Mouse (Mus musculus) midbrain, embryonic 11.5 days (tissue): ENCODE data around the gene Slc4a4. TPM values are rescaled to one million over a fixed set of nuclear protein-coding genes. Genes with fewer than 3 reads are reported as not detected.

Source experiments
- ATAC-seq: fragments of 200-750 bp; cut with Nextera tagmentation; 2 replicates; pipeline ENCODE4 v1.8.0; 2017; ENCODE audit warnings: moderate TSS enrichment, moderate library complexity; ENCODE audit not compliant: low FRiP score
- DNase-seq: peaks from one replicate; pipeline ENCODE4 v3.0.0; 2015; ENCODE audit warnings: low spot score; ENCODE audit errors: missing footprints
- H3K27ac ChIP-seq: fragments of 300-500 bp; sonication (generic); 2 replicates; pipeline ENCODE4 v1.5.1; 2014; ENCODE audit warnings: low read depth, low read length
- H3K27me3 ChIP-seq: fragments of 300-500 bp; sonication (generic); 2 replicates; pipeline ENCODE4 v1.6.1; 2014; ENCODE audit warnings: mild to moderate bottlenecking, low read length, moderate library complexity, mixed read lengths; ENCODE audit not compliant: control insufficient read depth, insufficient read depth
- H3K36me3 ChIP-seq: fragments of 300-500 bp; sonication (generic); 2 replicates; pipeline ENCODE4 v1.6.1; 2014; ENCODE audit warnings: mild to moderate bottlenecking, low read length, moderate library complexity, mixed read lengths; ENCODE audit not compliant: control insufficient read depth, insufficient read depth
- H3K4me1 ChIP-seq: fragments of 300-500 bp; sonication (generic); 2 replicates; pipeline ENCODE4 v1.6.1; 2014; ENCODE audit warnings: low read length; ENCODE audit not compliant: control insufficient read depth, insufficient read depth
- H3K4me2 ChIP-seq: fragments of 300-500 bp; sonication (generic); 2 replicates; pipeline ENCODE4 v1.6.1; 2014; ENCODE audit warnings: mild to moderate bottlenecking, moderate library complexity
- H3K4me3 ChIP-seq: fragments of 300-500 bp; sonication (generic); 2 replicates; pipeline ENCODE4 v1.5.1; 2014; ENCODE audit warnings: low read depth, low read length
- H3K9ac ChIP-seq: fragments of 300-500 bp; sonication (generic); 2 replicates; pipeline ENCODE4 v1.6.1; 2014; ENCODE audit warnings: low read length
- H3K9me3 ChIP-seq: fragments of 300-500 bp; sonication (generic); 2 replicates; pipeline ENCODE4 v1.6.1; 2016; ENCODE audit warnings: low read length; ENCODE audit not compliant: control insufficient read depth
- WGBS: fragments of 180-500 bp; shearing (Covaris S2); extraction: QIAGEN DNeasy Blood & Tissue Kit; methylation state at CpG from one replicate; pipeline ENCODE4 v1.1.7; 2014; 5-methylcytosine and 5-hydroxymethylcytosine counted together
- polyA plus RNA-seq: library from polyadenylated mRNA; unstranded; fragments of >200 nt; fragmentation: Nextera tagmentation; extraction: Ambion mirVana; gene quantifications from 2 replicates; pipeline ENCODE4 v1.2.1, GENCODE M21; 2014

The Slc4a4 gene
- polyA plus RNA-seq, 1 experiment from 2014 or later: 1.6 TPM

DNA sequence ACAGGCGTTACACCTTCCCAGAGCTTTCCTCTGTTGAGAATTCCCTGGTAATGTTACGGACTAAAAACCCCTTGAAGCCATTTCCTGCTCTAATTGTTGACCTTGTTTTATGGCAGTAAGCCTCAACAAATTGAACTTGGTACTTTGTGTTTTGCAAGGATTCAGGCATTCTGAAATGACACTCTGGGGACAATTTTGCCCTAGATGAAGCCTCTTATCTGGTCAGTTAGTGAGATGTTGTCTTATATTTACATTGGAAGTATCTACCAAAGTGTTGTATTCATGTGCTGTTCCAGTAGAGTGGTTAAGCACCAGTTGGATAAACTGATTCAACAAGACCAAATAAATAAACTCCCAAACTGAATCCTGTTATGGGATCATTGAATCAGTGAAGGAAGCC is 53.2 kb downstream of the Slc4a4 start:
- Histone ChIP-seq H3K9ac (no peak overlapping the region), H3K36me3 (no peaks in the 10 kb centered on the region), H3K27ac (no peak overlapping the region), H3K4me1 (no peaks in the 10 kb centered on the region), H3K4me3 (no peak overlapping the region), H3K4me2 (no peak overlapping the region), H3K9me3 (no peaks in the 10 kb centered on the region), H3K27me3 (no peaks in the 10 kb centered on the region)
- no peak for ATAC-seq
- 78% methylated on average over 2 of the region's 2 CpGs for WGBS
- no peak for DNase-seq

DNA sequence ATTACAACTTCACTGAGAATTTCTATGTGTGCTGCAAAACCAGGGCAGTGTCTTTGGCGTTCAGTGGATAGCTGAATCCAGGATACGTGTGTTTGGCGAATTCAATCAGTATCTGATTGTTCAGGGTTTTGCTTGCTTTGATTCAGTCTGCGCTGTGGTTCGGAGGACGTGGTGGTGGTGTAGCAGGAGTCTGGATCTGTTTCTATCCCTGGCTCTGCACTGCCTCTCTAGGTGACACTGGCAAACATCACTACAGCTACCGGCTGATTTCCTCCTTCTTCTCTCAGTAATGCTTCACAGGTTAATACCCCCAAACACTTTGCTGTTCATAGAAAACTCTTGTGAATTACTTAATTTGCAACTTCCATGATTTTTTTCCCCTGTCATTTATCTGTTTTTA is 55.3 kb downstream of the Slc4a4 start:
- ATAC-seq (no peak), DNase-seq (no peak)
- Histone ChIP-seq H3K27me3 (no peaks in the 10 kb centered on the region), H3K27ac (no peak overlapping the region), H3K9ac (no peak overlapping the region), H3K36me3 (no peaks in the 10 kb centered on the region), H3K4me2 (no peak overlapping the region), H3K4me3 (no peak overlapping the region), H3K4me1 (no peaks in the 10 kb centered on the region), H3K9me3 (no peaks in the 10 kb centered on the region)
- WGBS: 90% methylated on average over 7 of the region's 7 CpGs

DNA sequence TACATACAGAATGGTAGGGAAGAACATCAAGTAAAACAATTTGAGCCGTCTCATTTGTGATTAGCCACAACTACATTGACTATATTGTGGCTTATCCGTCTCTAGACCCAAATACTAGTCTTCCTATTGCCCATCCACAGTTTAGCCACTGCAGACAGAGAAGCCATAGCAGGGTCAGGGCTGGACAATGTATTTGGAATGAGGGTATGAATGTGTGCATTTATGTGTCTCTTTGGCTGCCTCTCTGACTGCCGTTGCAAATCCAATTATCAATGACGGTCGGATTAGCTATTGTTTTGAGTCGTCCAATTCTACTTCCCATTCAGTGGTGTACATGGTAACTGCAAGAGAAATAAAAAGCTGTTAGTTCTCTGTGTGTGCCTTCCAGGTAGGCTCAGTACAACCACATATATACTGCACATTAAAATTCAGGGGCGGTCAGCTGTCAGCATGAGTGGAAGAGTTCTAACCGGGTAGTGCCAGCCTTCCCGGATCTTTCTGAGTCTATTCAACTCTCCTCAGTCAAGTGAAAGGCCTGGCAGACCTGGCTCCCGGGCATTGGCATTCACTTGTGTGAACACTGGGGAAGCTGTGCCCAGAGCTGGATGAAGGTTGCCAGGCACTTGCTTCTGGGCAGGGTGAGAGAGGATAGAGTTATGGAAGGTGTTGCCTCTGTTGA is 59.2 kb downstream of the Slc4a4 start:
- no peak for DNase-seq
- 40% methylated on average over 10 of the region's 10 CpGs for WGBS

GRCm38 (mm10) chr5:88950337-88950736 is 63.7 kb downstream of the Slc4a4 start:
- Histone ChIP-seq H3K27me3 (no peaks in the 10 kb centered on the region), H3K9me3 (no peaks in the 10 kb centered on the region), H3K4me2 (no peak overlapping the region), H3K4me1 (no peaks in the 10 kb centered on the region), H3K4me3 (no peak overlapping the region), H3K36me3 (no peaks in the 10 kb centered on the region), H3K27ac (no peak overlapping the region), H3K9ac (no peak overlapping the region)
- 88% methylated on average over 7 of the region's 7 CpGs for WGBS
- ATAC-seq (no peak), DNase-seq (peak; percentile 66)

More for the DNA sequence above, 59.2 kb downstream of the Slc4a4 start:
- no peaks in the 10 kb centered on the region for H3K27me3 ChIP-seq
- H3K27ac ChIP-seq: no peak overlapping the region
- no peaks in the 10 kb centered on the region for H3K36me3 ChIP-seq
- H3K4me2 ChIP-seq: no peak overlapping the region
- no peaks in the 10 kb centered on the region for H3K9me3 ChIP-seq
- no peaks in the 10 kb centered on the region for H3K4me1 ChIP-seq
- ATAC-seq: peak; percentile 73
- no peak overlapping the region for H3K9ac ChIP-seq
- no peak overlapping the region for H3K4me3 ChIP-seq

- Histone ChIP-seq H3K27me3 (no peaks in the 10 kb centered on the region), H3K4me2 (no peak overlapping the region), H3K36me3 (no peaks in the 10 kb centered on the region), H3K9ac (no peak overlapping the region), H3K4me3 (no peak overlapping the region), H3K9me3 (no peaks in the 10 kb centered on the region), H3K4me1 (no peaks in the 10 kb centered on the region), H3K27ac (no peak overlapping the region)
- DNase-seq (peak; percentile 56), ATAC-seq (no peak)
- 91% methylated on average over 17 of the region's 17 CpGs for WGBS
Observed at GRCm38 (mm10) chr5:88952757-88953577, 66.3 kb downstream of the Slc4a4 start.

DNA sequence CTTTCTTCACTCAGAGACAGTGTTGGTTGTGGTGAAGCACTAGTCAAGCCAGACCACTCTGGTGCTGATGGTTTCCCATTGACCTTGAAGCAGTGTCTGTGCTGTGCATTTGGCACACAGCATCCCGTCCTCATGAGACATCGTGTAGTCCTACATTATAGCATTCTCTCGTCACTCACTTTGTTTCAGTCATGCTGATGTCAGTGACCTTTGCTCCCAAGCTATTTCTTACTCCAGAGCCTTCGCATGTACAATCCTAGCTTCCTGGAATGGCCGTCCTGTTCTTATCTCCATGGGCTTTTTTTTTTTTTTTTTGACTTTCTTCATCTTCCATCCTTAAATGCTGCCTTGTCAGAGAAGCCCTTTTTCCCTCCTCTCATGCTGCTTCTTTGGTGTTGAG is 71.1 kb downstream of the Slc4a4 start:
- no peak overlapping the region for H3K9ac ChIP-seq
- H3K36me3 ChIP-seq: no peaks in the 10 kb centered on the region
- no peaks in the 10 kb centered on the region for H3K4me1 ChIP-seq
- peak; percentile 28 for DNase-seq
- no peak overlapping the region for H3K4me3 ChIP-seq
- 88% methylated on average over 5 of the region's 5 CpGs for WGBS
- no peak overlapping the region for H3K27ac ChIP-seq
- H3K27me3 ChIP-seq: no peaks in the 10 kb centered on the region
- ATAC-seq: no peak
- no peaks in the 10 kb centered on the region for H3K9me3 ChIP-seq
- H3K4me2 ChIP-seq: no peak overlapping the region

DNA sequence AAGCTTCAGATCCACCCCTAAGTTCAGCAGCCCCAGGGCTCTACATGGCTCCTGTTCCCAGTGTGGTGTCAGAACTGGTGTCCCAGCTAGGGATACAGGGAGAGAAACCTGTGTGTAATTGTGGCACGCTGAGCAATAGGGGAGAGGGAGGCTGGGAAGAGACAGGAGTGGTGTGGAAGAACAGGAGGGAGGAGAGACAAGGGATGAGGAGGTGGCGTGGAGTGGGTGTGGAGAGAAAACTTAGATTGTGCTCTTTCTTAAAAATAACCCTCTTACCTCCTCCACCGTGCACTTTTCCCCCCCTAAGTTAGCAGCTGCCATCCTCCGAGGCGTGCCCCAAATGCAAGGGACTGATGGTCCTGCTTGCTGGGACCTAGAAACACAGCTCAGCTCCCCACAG is 72.3 kb downstream of the Slc4a4 start:
- Histone ChIP-seq H3K27ac (no peak overlapping the region), H3K4me2 (no peak overlapping the region), H3K4me3 (no peak overlapping the region), H3K9ac (no peak overlapping the region), H3K27me3 (no peaks in the 10 kb centered on the region), H3K4me1 (no peaks in the 10 kb centered on the region), H3K36me3 (no peaks in the 10 kb centered on the region), H3K9me3 (no peaks in the 10 kb centered on the region)
- 91% methylated on average over 5 of the region's 5 CpGs for WGBS
- no peak for DNase-seq
- no peak for ATAC-seq

DNA sequence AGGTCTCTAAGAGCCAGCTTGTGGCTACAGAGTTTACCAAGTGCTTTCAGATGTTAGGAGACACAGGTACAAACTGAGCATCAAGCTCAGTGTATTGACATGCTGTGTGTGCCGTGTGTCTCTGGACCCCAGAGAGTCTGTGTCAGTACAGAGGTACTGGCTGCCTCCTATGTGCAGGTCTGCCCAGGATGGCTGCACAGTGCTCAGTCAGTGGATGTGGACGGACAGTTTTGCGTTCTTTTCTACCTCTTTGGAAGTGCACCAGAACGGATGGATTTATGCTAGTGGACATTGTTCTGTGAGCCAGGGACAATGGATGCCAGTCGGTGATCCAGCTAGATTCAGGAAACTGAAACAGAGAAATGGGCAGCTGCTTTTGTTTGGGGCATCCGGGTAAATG is 72.8 kb downstream of the Slc4a4 start:
- Histone ChIP-seq H3K27ac (no peak overlapping the region), H3K36me3 (no peaks in the 10 kb centered on the region), H3K27me3 (no peaks in the 10 kb centered on the region), H3K9ac (no peak overlapping the region), H3K4me3 (no peak overlapping the region), H3K9me3 (no peaks in the 10 kb centered on the region), H3K4me1 (no peaks in the 10 kb centered on the region), H3K4me2 (no peak overlapping the region)
- DNase-seq: peak; percentile 73
- ATAC-seq: no peak
- WGBS: 69% methylated on average over 6 of the region's 6 CpGs

GRCm38 (mm10) chr5:88960342-88961105 is 73.9 kb downstream of the Slc4a4 start:
- H3K4me1 ChIP-seq: no peaks in the 10 kb centered on the region
- H3K4me3 ChIP-seq: no peak overlapping the region
- DNase-seq (no peak), ATAC-seq (no peak)
- no peaks in the 10 kb centered on the region for H3K36me3 ChIP-seq
- no peak overlapping the region for H3K9ac ChIP-seq
- no peaks in the 10 kb centered on the region for H3K9me3 ChIP-seq
- H3K27me3 ChIP-seq: no peaks in the 10 kb centered on the region
- H3K4me2 ChIP-seq: no peak overlapping the region
- H3K27ac ChIP-seq: no peak overlapping the region
- 86% methylated on average over 5 of the region's 5 CpGs for WGBS
